Mouse (Mus musculus) Patski (cell line): Measurements from ENCODE around the gene Phf10. TPM values are rescaled to one million over a fixed set of nuclear protein-coding genes. Genes with fewer than 3 reads are reported as not detected.
"Not testable (repeated sequence)": the region's sequence is repeated elsewhere in the genome, so short reads cannot be mapped to it uniquely, and the experiment has no call there.

Experiments
- ATAC-seq: fragments of 100-300 bp; one replicate; pipeline ENCODE4 v1.8.0; 2021
- CTCF ChIA-PET: fragments of 350-600 bp; sonication (Branson Sonifier 250); formaldehyde crosslinking; loops from one replicate; lab custom pipeline; 2022; ENCODE audit warnings: inconsistent platforms; lab: Charles Lee
- POLR2A ChIA-PET: fragments of 350-600 bp; sonication (Branson Sonifier 250); formaldehyde crosslinking; loops from one replicate; lab custom pipeline; 2022; ENCODE audit warnings: antibody characterized with exemption, inconsistent platforms; lab: Charles Lee
- DNase-seq: peaks from one replicate; pipeline ENCODE4 v3.0.0-alpha.2; 2011; ENCODE audit warnings: low read depth, low spot score
- H3K27me3 ChIP-seq: fragments of 371-371 bp; one replicate; pipeline ENCODE4 v1.5.1; 2021
- in situ Hi-C: fragments of 300-500 bp; cut with MboI; formaldehyde crosslinking; loops from 3 replicates; pipeline ENCODE4 v1.11.1; 2018; ENCODE audit warnings: low pct_unique_long_range_greater_than_20kb, mixed read lengths
- polyA plus RNA-seq: library from polyadenylated mRNA; unstranded; gene quantifications from one replicate; pipeline ENCODE4 v1.2.3, GENCODE M21; 2021

The Phf10 gene
- polyA plus RNA-seq: 71.5 TPM

DNA sequence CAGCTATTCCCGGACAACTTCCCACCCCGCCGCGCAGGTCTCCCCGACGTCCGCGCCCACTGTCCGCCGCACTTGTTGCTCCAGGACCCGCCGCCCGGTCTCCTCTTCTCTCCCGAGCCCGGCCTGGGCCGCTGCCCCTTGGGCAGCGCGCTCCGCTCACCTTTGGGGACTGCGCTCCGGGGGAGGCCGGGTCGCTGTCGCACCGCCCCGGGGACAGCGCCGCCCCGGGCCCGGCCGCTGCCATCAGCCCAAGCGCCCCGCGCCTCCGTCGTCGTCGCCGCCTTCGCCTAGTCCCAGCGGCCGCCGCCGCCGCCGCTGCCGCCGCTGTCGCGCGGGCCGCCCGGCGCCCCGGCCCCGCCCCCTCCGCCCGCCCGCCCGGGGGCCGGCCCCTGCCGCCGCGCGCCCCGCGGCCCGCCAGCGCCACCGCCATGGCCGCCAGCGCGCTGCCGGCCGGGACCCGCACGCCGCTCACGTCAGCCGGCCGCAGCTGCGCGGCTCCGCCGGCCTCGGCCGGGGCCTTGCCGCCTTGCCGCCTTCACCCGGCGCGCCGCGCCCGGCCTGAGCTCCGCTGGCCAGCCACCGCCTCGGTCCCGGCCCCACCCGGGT lies at the start of gene Phf10:
Phf10 (minus strand) TSS at position 323 of the 606 bp plus-strand sequence.
- ATAC-seq: peak; percentile 81
- H3K27me3 ChIP-seq, DNase-seq, CTCF ChIA-PET, POLR2A ChIA-PET: not testable (repeated sequence)
- in situ Hi-C loops: loop anchor here (25.0 kb wide), 1 partner anchor 776 kb away; no protein-coding TSS in a partner anchor

DNA sequence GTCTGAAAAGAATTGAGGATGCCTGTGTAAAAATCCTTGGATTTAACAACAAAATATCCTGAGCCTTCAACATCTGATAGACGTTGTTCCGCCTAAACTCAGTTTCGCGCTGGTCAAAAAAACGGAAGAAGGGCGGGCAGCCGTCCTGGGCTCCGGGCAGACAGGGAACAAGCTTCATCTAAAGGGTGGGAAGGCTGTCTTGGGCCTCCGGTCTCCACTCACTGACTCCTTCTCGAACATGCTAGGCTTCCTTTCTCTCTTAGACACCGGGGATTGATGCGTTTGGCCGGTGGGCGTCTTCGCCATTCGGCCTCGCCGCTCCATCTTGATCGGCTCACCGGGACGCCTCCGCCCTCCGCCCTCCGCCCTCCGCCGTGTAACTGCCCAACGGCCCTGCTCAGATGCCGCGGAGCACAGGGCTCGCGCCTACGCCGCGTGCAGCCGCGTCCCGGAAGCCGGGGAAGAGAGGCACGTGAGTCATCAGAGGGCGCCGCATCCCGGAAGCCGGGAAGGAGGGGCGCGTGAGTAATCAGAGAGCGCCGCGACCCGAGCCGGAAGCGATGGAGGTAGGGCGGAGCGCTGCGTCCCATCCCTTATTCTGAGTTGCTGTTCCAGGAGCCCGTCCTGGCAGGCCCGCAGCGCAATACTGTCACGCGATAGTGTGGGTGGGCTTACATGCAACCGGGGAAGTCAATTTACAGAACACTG lies 48.8 kb upstream of the Phf10 start, which contains the start of gene Gm3435:
Gm3435 (plus strand) TSS at position 471 of the 708 bp plus-strand sequence.
- ATAC-seq: peak; percentile 94
- POLR2A ChIA-PET, DNase-seq, CTCF ChIA-PET, in situ Hi-C loops, H3K27me3 ChIP-seq: not testable (repeated sequence)

DNA sequence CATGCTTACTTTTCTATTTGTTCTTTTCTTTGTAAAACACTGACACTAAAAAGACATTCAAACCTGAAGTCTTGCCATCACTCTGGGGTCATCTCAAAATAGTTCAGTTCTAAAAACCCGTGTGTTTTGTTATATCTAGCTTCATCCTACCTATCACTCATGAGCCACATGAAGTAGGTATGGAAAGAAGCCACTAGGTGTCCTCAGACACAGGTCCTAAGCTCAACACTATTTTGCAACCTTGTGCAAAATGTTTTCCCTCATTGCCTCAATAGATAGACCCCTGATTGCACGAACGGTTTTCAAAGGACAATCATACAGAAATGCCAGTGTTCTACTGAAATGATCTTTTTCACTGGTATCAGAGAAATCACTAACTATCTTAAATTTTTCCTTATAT lies 48.0 kb upstream of the Phf10 start:
- in situ Hi-C loops, H3K27me3 ChIP-seq, DNase-seq, CTCF ChIA-PET, POLR2A ChIA-PET: not testable (repeated sequence)
- ATAC-seq: peak; percentile 73

DNA sequence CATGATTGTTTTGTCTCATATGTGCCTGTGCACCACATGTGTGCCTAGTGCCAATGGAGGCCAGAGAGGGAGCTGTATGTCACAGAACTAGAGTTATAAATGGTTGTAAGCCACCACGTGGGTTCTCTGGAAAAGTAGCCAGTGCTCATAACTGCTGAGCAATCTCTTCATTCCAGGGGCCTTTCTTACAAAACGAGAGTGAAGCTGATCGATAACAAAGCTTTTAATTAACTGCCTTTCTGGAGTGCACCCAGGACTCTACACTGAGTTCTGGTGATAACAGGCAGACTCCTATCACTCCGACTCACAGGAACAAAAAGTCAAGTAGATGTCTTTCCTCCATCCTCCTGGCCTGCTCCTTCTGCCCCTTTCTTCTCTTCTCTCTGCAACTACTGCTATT lies 39.0 kb upstream of the Phf10 start:
- ATAC-seq, POLR2A ChIA-PET, CTCF ChIA-PET, DNase-seq, in situ Hi-C loops, H3K27me3 ChIP-seq: not testable (repeated sequence)

DNA sequence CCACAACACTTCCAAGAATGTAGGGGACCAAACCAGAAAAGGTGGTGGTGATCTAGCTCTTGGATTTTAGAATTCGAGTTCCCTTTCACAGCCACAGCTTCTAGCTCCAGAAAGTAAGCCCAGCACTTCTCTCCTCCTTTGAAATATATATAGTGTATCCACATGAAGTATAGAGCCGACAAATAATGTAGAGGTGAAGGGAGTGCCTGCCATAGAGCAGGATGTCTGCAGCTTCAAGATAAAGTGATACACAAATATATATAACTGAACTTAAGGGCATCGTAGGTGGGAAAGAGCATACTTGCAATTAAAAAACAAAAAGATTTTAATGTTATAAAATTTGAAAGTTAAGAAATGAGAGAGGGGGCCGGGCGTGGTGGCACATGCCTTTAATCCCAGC lies 33.1 kb upstream of the Phf10 start:
- POLR2A ChIA-PET, in situ Hi-C loops, DNase-seq, CTCF ChIA-PET, H3K27me3 ChIP-seq, ATAC-seq: not testable (repeated sequence)

DNA sequence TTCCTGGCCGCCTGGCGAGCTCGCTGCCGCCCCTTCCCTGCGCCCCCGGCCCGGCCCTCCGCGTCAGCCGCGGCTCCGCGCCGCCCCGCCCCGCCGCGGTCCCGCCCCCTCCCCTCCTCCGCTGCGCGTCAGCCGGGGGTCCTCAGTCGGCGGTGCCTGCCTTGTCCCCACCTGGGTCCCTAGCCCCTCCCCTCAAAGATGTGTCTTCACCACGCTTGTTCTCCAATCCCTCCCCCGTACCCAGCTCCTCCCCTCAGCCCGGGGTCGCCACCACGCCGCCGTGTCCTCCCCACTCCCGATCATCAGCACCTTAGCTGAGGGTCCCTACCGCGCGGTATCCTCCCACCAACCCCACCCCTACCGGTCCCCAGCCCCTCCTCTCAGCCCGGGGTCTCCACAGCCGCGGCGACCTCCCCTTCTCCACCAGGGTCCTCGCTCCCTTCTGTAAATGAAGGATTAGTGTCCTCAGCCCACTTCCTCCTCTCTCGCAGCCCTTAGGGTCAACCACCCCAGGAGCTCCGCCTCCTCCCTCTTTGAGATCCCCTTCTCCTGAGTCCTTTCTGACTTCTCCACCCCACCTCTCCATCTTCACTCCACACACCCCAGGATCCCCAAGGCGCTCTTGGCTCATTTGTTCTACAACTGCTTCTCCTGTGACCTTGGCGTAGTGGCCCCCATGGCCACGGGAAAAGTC lies 32.2 kb upstream of the Phf10 start:
- ATAC-seq: peak; percentile 31
- DNase-seq, POLR2A ChIA-PET, H3K27me3 ChIP-seq, in situ Hi-C loops, CTCF ChIA-PET: not testable (repeated sequence)

DNA sequence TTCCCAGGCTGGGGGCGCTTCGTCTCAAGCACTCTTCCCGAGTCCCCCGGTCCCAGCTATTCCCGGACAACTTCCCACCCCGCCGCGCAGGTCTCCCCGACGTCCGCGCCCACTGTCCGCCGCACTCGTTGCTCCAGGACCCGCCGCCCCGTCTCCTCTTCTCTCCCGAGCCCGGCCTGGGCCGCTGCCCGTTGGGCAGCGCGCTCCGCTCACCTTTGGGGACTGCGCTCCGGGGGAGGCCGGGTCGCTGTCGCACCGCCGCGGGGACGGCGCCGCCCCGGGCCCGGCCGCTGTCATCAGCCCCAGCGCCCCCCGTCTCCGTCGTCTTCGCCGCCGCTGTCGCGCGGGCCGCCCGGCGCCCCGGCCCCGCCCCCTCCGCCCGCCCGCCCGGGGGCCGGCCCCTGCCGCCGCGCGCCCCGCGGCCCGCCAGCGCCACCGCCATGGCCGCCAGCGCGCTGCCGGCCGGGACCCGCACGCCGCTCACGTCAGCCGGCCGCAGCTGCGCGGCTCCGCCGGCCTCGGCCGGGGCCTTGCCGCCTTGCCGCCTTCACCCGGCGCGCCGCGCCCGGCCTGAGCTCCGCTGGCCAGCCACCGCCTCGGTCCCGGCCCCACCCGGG lies 31.6 kb upstream of the Phf10 start:
- peak; percentile 76 for ATAC-seq
- POLR2A ChIA-PET, CTCF ChIA-PET, in situ Hi-C loops, H3K27me3 ChIP-seq, DNase-seq: not testable (repeated sequence)

DNA sequence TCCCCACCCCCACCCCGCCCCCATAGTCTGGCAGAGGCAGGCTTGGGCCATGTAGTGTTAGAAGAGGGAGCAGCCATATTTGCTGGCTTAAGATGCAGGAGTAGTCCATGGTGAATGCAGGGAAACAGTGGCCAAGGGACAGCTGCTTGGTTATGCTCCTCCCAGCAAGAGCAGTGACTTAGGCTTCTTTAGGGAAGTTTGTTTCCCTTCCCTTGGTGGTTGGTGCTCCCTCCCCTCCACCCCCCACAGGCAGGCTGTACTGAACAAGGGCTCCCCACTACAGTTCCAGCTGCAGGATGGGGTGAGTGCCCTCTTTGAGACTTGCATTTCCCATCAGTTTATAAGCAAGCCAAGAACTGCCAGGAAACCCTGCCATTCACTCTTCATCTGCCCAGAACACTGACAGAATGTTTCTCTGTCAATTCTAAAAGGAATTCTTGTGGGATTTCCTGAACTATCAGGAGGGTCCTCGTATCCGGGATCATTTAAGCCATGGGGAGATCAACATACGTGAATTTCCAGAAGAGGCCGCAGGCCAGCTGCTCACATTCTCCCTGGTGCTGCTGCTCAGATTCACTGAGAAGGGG lies 29.1 kb upstream of the Phf10 start:
- H3K27me3 ChIP-seq, CTCF ChIA-PET, DNase-seq, POLR2A ChIA-PET, ATAC-seq, in situ Hi-C loops: not testable (repeated sequence)

DNA sequence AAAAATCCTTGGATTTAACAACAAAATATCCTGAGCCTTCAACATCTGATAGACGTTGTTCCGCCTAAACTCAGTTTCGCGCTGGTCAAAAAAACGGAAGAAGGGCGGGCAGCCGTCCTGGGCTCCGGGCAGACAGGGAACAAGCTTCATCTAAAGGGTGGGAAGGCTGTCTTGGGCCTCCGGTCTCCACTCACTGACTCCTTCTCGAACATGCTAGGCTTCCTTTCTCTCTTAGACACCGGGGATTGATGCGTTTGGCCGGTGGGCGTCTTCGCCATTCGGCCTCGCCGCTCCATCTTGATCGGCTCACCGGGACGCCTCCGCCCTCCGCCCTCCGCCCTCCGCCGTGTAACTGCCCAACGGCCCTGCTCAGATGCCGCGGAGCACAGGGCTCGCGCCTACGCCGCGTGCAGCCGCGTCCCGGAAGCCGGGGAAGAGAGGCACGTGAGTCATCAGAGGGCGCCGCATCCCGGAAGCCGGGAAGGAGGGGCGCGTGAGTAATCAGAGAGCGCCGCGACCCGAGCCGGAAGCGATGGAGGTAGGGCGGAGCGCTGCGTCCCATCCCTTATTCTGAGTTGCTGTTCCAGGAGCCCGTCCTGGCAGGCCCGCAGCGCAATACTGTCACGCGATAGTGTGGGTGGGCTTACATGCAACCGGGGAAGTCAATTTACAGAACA lies 17.4 kb upstream of the Phf10 start, which contains the start of the genes 9030025P20Rik and Gm3417:
9030025P20Rik (plus strand) TSS at position 107 of the 677 bp plus-strand sequence.
Gm3417 (minus strand) TSS at position 429 of the 677 bp plus-strand sequence.
- H3K27me3 ChIP-seq, in situ Hi-C loops, DNase-seq, CTCF ChIA-PET, POLR2A ChIA-PET: not testable (repeated sequence)
- peak; percentile 95 for ATAC-seq

DNA sequence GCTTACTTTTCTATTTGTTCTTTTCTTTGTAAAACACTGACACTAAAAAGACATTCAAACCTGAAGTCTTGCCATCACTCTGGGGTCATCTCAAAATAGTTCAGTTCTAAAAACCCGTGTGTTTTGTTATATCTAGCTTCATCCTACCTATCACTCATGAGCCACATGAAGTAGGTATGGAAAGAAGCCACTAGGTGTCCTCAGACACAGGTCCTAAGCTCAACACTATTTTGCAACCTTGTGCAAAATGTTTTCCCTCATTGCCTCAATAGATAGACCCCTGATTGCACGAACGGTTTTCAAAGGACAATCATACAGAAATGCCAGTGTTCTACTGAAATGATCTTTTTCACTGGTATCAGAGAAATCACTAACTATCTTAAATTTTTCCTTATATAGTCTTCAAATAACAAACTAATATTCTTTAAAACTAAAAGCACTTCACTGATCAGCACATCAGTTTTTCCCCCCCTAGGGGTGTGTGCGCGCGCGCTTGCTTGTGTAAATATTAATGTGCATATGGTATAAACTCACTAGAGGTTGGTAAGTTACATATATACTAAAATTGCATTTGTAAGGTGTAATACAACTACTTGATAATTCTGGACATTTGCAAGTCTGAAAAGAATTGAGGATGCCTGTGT lies 16.8 kb upstream of the Phf10 start:
- in situ Hi-C loops, POLR2A ChIA-PET: not testable (repeated sequence)

DNA sequence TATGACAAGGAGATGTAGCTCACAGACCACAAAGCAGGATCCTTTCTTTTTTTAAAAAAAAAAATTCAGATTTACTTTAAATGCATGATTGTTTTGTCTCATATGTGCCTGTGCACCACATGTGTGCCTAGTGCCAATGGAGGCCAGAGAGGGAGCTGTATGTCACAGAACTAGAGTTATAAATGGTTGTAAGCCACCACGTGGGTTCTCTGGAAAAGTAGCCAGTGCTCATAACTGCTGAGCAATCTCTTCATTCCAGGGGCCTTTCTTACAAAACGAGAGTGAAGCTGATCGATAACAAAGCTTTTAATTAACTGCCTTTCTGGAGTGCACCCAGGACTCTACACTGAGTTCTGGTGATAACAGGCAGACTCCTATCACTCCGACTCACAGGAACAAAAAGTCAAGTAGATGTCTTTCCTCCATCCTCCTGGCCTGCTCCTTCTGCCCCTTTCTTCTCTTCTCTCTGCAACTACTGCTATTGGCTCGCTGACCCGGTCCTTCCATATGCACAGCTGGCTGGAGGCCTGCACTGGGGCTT lies 7.4 kb upstream of the Phf10 start:
- in situ Hi-C loops: loop anchor here (25.0 kb wide), 1 partner anchor 769 kb away; no protein-coding TSS in a partner anchor
- POLR2A ChIA-PET, ATAC-seq: not testable (repeated sequence)

More for the DNA sequence above, 16.8 kb upstream of the Phf10 start:
- DNase-seq, H3K27me3 ChIP-seq, CTCF ChIA-PET: not testable (repeated sequence)
- ATAC-seq: peak; percentile 72

DNA sequence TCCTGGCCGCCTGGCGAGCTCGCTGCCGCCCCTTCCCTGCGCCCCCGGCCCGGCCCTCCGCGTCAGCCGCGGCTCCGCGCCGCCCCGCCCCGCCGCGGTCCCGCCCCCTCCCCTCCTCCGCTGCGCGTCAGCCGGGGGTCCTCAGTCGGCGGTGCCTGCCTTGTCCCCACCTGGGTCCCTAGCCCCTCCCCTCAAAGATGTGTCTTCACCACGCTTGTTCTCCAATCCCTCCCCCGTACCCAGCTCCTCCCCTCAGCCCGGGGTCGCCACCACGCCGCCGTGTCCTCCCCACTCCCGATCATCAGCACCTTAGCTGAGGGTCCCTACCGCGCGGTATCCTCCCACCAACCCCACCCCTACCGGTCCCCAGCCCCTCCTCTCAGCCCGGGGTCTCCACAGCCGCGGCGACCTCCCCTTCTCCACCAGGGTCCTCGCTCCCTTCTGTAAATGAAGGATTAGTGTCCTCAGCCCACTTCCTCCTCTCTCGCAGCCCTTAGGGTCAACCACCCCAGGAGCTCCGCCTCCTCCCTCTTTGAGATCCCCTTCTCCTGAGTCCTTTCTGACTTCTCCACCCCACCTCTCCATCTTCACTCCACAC lies 583 bp upstream of the Phf10 start:
- in situ Hi-C loops: loop anchor here (25.0 kb wide), 1 partner anchor 776 kb away; no protein-coding TSS in a partner anchor
- peak; percentile 47 for ATAC-seq
- not testable (repeated sequence) for DNase-seq

More for the DNA sequence above, 7.4 kb upstream of the Phf10 start:
- DNase-seq, CTCF ChIA-PET, H3K27me3 ChIP-seq: not testable (repeated sequence)

More for the DNA sequence above, 583 bp upstream of the Phf10 start:
- CTCF ChIA-PET, POLR2A ChIA-PET, H3K27me3 ChIP-seq: not testable (repeated sequence)
